Mouse (Mus musculus) c-Kit-positive CD71-positive TER-119-positive erythroid progenitor cells, embryonic 14.5 days (primary cell): ENCODE data around the gene Ttc16.
A peak's percentile ranks its signal among the peaks of the same experiment; 100 is the strongest.

Experiments
- DNase-seq: peaks from one replicate; pipeline ENCODE4 v3.0.0-alpha.2; 2013; ENCODE audit warnings: low spot score

The Ttc16 gene

DNA sequence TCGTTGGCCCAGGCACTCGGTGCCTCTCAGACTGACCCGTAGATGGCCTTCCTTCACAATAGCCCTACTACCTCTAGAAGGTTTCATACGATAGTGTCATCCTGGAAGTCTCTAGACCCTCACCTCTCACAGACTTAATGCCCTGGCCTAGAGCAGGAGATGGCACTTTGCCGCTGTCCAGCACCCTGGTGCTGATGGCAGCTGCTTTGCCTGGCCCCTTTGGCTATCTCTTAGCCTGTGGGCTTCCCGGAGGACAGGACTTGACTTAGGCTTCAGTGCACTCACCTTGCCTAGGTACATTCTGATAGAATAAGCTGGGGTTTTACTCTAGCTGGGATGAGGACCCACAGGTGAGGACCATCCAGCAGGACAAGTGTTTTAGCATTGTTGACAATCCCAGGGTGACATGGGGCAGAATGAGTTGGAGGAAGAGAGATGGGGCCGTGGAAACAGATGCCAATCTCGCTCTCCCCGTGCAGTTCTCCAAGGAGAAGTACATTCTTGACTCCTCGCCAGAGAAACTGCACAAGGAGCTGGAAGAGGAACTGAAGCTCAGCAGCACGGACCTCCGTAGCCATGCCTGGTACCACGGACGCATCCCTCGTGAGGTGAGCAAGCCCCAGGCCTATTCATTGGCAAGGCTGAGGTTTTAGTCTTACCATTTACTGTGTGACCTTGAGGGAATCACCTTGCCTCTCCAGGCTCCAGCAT lies 31.0 kb downstream of the Ttc16 start:
- DNase-seq: no peak

DNA sequence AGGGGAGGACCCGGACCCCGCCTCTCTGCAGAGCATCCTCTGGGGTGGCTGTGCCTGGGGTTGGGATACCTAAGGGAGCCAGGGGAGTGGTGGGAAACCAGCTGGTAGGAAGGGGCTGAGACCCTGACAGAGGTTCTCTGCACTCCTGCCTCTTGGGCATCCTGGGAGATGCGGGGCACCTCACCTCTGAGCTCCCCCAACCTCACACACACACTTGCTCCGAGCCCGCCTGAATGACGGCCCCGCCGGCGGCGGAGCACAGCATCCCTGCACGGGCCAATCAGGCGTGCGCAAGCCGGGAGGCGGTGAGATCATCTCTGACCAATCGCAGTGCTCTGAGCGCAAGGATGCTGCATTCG lies 33.3 kb downstream of the Ttc16 start:
- no peak for DNase-seq

DNA sequence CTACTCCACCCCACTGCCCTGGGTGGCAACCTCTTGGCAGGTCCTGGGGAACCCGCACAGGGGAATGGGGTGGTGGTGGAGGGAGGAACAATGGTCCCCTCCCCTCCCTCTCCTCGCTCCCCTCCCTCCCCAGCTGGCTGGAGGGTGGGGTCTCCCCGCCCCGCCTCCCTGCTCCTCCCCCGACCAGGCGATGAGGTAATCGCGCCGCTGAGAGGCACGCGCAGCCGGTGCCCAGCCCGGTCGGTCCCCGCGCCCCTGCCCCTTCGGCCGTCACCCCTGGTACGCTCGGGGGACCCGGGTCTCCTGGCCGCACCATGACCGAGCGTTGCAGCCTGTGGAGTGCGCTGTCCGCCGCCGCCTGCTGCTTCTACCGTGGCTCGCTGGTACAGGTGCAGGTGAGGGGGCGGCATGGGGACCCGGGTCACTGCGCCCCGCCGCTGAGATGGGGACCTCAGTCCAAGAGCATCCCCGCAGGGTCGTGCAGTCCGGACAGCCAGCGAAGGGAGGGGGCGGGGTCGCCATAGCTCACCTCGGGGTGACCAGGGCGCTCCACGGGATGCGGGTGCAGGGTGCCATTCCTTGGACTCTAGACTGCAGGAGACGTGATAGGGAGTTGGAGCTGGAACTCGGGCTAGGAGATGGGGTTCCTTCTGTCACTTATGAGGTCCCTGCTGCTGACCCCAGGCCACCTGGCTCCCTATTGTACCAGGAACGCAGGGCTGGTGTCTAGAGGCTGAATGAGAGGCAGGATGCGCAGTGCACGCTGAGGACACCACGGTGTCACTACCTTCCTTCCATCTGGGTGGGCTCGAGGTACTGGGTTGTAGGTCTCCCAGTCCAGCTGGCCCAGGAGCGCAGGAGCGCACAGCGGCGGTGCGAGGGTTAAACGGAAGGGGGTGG lies 33.9 kb downstream of the Ttc16 start:
- no peak for DNase-seq

DNA sequence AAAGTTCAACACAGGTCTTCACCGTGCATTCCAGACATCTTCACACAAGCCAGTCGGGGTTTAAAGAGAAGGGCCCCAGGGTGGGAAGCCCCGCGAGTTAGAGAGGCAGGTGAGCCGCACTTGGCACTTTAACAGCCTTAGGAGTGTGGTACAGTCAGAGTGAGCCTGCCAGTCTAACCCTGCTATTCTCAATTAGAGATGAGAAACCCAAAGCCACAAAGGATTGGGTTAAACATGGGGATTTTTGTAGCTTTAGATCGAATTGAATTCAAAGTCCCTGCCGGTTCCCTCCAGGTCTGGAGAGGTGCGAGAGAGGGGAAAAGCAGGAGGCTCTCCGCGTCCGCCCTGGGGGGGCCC lies 34.5 kb downstream of the Ttc16 start, which contains the start of gene 6330409D20Rik:
Gene 6330409D20Rik, minus strand, starts transcription at position 101 of the 357 bp plus-strand sequence.
- DNase-seq: no peak

DNA sequence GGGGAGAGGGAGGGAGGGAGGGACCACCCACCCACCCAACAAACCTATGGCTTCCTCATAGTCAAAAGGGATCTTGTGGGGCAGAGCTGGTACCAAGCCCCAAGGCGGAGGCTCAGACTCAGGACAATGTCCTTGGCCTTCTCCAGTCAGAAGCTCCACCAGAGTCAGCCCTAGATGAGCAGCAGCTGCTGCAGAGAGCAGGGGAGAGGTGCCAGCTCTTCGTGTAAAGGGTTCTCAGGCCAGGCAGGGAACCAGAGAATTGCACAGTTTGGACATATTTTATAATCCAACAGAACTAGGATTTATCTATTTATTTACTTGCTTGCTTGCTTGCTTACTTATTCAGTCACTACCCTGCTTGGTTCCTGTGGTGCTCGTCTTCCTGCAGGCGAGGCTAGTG lies 36.1 kb downstream of the Ttc16 start:
- DNase-seq: no peak

DNA sequence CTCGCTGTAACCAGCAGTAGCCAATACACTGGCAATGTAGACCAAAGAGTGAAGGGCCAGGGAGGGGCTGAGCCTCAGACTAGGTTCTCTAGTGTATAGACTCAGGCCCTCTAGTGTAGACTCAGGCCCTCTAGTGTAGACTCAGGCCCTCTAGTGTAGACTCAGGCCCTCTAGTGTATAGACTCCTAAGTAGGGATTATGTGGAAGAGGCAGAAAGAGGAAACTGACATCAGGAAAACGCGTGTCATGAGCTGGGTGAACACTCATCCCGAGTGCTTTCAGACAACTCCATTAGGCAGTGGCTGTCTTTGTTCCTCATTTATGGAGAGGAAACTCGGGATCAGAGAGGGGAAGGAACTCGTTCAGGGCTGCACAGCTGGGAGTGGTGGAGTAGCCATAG lies 38.4 kb downstream of the Ttc16 start:
- no peak for DNase-seq

DNA sequence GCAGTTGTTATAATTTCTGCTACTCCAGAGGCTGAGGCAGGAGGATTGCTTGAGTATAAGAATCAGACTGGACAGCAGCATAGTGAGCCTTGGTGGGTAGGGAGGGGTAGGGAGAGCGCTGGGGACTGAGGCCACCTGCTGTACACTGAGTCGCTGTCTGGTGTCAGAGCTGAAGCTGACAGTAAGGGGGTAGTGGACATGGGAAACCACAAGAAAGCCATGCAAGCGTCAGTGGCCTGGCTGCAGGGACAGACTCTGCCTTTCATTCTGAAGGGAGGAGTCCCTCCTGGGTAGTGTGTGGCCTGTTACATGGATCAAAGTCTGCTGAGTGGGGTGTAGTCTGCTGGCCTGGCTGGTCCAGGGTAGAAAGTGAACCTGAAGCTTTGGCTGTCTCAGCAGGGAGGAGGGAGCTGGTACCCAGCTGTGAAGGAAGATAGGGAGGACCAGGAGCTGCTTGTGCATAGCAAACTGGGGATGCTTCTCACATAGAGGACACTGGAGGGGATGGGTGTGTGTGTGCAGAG lies 39.1 kb downstream of the Ttc16 start:
- DNase-seq: no peak

DNA sequence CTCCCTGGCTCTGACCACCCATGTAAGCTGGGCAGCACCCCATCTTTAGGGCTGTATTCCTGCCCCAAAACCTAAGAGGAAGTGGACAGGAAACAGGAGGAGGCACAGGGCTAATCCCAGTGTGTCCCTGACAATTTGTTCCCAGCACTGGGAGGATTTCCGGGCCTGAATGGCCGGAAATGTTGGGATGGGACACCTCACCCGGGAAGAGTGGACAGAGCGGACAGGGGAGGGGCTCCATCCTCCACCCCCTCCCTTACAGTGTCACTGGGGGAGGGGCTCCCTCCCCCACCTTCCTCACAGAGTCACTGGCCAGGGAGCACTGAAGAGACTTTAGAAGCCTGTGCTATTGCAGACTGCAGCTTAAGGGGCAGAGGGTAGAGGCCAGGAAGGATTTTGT lies 40.5 kb downstream of the Ttc16 start:
- DNase-seq: no peak

DNA sequence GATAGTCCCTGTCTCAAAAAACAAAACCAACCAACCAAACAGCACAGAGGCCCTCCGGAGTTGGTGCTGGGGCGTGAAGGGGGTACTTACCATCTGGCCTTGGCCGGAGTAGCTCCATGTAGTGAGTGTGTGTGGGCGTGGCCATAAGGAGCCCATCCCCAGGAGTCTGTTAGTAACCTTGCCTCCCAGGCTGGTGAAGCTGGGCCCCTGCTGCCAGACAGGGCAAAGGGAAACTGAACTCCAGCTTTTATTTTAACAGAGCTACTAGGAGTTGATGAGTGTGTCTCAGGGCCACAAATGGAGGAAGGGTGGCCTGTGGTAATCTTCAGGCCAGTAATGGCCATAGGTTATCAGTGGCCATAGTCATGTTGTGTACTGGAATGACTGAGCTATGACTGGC lies 41.0 kb downstream of the Ttc16 start:
- no peak for DNase-seq

DNA sequence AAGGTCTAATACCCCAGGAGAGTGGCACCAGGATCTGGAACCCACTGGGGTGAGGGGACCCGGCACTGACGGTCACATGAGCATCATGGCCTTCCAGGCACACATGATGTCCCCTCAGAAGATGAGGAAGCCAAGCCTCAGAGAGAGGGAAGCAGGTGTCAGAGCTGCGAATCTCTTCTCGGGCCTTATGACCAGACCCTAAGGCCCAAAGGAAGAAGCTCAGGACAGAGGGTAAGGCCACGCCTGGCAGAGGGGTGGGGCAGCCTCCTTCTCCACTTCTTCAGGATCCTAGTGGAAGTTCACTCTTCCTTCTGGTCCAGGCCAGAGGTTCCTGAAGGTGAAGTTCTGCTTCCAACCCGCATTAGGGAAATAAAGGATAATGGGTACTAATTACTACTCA lies 42.7 kb downstream of the Ttc16 start:
- no peak for DNase-seq

DNA sequence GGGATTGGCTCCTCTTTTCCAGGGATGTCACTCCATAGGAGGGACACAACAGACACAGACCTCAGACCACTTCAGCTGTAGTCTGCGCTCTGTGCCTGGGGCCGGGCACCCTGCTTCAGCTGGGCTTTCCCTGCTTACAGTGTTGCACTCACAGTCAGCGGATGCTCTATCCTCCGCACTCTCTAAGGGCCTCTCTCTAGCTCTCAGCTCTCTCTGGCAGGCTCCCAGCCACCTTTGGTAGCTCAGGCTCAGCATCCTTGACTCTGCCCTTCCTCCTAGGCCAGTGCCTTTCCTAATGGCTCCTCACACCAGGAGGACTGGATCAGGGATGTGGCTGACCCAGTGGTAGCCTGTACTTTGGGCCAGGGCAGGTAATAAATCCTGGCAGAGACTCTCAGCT lies 43.5 kb downstream of the Ttc16 start:
- DNase-seq: no peak

DNA sequence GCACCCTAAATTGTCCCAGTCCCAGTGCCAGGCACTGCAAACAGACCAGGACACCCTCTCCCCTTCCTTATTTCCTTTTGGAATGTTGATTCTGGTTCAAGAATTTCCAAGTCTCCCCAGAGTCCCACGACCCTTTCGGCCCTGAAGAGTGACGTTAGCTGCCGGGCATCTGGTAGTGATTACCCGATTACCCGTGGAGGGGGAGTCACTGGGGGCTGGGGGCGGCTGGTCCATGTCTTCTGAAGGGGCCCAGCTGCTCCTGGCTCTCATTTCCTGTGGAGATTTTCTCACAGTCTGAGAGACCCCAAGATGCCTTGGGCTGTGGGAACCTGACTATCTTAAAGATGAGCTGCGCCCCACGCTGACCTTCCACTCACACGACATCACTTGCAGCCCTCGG lies 44.6 kb downstream of the Ttc16 start:
- no peak for DNase-seq

DNA sequence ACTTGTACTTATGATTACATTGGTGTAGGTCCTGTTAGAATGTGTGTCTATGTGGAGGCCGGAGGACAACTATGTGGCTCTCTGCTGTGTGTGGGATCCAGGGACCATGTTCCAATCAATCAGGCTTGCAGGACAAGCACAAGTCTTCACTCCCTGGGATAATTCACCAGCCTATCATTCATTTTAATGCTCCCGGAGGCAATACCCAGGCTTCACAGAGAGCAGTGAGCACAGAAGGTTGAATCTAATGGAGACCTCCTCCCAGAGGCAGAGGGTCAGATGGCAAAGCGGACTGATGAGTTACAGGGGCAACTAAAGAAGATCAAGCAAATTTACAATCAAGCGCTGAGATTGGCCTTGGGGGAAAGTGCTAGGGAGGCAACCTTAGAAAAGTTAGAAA lies 45.9 kb downstream of the Ttc16 start:
- no peak for DNase-seq

DNA sequence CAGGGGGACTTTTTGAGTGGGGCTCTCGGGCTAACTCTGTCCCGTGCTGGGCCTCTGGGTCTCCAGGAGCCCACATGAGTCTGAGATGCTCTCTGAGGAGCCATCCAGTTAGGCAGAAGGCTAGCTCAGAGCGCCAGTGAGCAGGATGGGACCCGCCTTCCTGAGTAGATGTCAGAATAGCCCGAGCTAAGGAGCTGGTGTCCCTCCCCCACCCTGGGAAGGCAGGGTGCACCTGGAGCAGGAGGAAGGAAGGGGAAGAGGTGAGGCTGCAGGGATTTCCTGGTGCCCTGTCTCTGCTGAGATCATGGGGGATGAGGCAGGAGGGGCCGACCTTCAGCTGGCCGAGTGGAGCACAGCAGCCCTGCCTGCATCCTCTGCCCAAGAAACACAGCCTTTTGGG lies 47.0 kb downstream of the Ttc16 start:
- DNase-seq: no peak

DNA sequence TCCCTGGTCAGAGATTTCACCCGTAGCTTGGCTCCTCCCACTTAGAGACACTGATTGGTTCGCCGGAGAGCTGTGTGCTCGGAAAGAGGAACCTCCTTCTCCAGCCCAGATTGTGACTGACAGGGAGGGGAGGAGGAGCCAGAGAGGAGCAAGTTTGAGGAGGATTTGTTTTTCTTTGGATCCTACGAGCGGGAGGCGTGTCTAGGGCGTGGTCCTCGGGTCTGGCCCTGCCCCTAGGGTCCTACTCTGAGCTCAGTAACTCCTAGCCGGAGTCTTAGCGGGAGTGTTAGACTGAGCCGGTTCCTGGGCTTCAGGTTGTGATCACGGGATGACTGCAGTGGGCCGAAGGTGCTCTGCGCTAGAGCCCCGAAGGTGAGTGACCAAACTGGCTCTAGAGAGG lies 48.0 kb downstream of the Ttc16 start:
- DNase-seq: peak; percentile 60

DNA sequence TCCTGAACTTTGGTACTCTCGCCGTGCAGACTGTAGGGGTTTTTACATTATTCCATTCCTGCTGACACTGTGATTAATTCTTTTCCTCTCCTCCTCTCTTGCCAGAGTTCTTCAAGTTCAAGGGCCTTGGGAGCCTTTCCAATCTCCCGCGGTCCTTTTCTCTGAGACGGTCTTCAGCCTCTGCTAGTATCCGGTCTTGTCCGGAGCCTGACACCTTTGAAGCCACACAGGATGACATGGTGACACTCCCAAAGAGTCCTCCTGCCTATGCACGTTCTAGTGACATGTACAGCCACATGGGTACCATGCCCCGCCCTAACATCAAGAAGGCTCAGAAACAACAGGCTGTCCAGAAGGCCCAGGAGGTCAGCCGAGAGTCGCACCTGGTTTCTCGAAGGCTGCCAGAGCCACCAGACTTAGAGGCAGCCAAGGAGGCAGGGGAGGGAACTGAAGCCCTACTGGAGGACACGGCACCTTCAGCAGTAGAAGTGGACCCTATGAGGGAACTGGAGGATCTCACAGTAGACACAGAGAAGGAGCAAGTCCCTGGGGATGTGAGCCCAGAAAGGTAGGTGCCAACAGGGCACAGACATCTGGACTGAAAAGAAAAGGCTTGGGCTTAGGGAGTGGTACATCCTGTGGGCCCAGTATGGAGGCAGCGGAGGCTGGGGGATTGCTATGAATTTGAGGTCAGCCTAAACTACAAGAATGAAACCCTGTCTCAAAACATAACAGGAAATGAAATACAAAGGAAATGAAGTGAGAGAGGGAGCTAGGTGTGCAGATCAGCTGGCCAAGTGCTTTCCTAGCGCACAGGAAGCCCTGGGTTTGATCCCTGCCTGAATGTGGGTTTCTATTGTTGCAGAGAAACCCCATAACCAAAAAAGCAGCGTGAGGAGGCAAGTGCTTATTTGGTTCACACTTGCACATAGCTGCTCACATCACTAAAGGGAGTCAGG lies 50.3 kb downstream of the Ttc16 start:
- DNase-seq: no peak

DNA sequence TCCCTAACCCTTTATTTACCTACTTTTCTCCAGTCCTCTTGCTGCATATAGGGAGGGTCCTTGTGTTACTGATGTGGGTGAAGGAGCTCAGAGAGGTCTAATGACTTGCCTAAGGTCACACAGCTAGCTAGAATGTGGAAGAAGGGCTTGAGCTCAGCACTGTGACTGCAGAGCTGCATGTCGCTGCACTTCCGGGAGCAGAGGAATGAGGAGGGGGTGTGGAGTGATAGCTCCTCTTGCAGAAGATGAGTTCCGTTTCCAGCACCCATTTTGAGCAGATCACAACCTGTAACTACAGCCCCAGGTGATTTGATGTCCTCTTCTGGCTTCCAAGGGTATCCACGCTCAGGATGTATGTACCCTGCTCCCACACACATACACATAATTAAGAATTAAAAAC lies 51.3 kb downstream of the Ttc16 start:
- no peak for DNase-seq

DNA sequence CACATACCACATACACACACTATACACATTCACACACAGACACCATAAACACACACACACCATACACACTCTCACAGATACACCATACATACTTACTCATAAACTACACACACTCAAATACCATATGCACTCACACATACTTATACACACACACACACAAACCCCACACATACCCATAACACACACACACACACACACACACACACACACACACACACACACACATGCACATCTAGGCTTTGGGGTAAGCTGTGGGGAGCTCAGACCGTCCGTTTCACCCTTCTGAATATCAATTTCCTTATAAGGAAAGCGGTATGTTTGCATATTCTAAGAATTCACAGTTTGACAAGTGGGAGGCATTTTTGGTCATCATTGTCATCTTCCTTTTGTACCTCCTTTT lies 52.9 kb downstream of the Ttc16 start:
- no peak for DNase-seq

DNA sequence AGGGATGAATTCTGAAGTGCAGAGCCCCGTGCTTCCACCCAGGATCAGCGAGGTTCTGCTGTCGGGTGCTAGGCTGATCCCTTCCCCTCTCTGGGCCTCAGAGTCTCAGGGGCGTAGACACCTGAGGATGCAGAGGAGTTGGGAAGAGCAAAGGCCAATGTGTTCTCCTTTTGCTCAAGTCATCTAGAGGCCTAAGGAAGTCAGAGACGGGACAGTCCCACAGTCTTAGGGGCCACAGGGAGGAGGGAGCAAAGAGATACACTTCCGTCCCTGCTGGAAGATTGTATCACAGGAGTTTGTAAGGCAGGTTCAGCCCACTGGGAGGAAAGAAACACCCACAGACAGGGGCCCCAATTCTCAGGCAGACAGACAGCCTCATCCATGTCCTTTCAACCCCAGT lies 53.4 kb downstream of the Ttc16 start:
- DNase-seq: no peak

DNA sequence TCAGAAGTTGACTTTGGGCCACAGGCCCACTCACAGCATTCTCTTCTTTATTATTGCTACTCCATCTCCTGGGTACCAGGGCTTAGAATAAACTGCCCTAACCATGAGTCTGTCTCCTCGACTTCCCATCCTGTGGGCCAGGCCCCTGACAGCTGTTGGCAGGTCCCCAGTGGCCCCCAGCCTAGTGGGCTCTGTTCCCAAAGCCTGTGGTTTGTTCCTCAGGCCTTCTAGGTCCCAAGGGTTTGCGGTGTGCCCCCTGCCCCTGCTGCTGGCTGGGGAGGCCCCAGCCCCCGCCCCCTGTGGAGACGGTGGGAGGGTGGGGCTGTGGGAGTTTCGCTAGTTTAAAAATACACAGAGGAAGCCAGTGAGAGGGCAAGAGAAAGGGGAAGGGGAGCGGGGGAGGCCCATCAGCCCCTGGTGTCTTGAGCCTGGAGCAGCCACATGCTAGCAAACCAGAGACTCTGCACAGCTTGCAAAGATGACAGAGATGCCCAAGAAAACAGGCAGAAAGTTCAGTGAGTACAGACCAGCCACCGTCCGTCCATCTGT lies 54.7 kb downstream of the Ttc16 start, which contains the start of gene Sh2d3c:
Gene Sh2d3c, plus strand, starts transcription at position 375 of the 549 bp plus-strand sequence.
- no peak for DNase-seq

DNA sequence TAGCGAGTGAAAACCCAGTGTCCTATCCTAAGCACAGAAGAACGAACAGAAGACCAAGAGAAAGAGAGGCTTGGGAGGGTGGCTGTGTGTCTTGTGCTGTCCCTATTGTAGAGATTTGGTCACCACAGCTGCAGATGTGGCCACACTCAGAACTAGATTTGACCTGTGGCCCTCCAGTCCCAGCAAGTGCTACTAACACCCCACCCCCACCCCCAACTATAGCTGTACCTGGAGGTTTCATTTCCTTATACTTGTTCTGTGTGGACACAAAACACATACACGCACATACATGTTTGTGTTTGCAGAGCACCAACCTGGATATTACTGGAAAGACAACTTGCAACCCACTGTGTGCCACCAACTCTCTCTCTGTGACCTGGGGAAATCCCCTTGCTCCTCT lies 55.4 kb downstream of the Ttc16 start:
- no peak for DNase-seq

DNA sequence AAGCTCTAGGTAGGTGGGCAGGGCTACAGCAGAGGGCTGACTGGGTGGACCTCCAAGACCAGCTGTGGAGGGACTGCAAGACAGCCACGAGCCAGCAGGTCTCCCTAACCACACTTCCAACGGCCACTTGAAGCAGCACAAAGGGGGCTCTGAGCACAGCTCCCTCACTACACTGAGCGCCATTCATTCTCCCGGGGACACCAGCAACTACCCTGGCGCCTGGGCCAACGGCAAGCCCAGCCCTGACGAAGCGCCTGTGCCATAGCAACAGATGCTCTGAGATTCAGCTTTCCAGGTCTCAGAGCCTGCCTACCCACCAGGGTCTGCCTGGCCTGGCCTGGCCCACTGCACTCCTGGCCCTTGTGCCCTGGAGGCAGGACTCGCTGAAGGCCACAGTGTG lies 56.7 kb downstream of the Ttc16 start:
- no peak for DNase-seq
